Mouse (Mus musculus) fat pad, adult 2 months (tissue): ENCODE results near the gene Lrrc31.
"Not testable (repeated sequence)": the region's sequence is repeated elsewhere in the genome, so short reads cannot be mapped to it uniquely, and the experiment has no call there.

Source experiments
- DNase-seq: peaks from one replicate; pipeline ENCODE4 v3.0.0-alpha.2; 2011; ENCODE audit warnings: low read depth, low spot score; ENCODE audit errors: extremely low read depth

The Lrrc31 gene

DNA sequence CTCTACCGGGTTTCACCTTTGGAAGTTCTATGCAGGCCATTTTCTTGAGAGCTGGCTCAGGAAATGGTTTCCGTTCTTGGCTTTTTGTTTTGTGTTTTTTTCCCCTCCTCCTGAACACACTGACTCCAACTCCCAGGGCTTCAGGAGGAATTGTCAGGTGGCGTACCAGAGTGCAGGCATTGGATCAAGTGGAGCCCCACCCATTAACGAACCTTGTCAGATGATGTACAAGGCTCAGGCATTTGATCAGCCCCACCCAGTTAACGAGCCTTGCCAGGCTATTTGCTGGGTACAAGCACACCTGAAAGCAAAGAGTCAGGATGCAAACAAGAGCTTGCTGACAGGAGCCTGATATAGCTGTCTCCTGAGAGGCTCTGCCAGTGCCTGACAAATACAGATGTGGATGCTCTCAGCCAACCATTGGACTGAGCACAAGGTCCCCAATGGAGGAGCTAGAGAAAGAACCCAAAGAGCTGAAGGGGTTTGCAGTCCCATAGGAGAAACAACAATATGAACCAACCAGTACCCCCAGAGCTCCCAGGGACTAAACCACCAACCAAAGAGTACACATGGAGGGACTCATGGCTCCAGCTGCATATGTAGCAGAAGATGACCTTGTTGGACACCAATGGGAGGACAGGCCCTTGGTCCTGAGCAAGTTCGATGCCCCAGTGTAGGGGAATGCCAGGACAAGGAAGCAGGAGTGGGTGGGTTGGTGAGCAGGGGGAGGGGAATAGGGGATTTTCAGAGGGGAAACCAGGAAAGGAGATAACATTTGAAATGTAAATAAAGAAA is at the start of gene Lrrc31:
Lrrc31 (minus strand) TSS at position 133 of the 795 bp plus-strand sequence.
- not testable (repeated sequence) for DNase-seq

DNA sequence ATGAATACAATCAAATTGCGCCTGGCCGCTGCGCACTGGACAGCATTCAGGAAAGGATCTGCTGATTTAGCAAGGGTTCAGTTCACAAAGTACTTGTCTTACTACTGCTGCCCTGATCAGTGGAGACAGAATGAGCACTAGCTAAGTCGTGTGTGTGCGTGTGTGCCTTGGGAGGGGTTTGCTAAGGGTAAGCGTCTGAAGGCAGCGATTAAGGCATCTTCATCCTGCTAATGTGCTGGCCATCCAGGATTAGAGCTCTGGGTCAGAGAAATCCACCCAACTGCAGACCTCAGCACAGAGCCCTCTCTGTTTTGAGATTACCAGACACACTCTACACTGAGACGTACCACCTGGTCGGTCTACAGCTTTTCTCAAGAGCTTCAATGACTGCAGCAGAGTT is 48.7 kb upstream of the Lrrc31 start:
- DNase-seq, result no peak

DNA sequence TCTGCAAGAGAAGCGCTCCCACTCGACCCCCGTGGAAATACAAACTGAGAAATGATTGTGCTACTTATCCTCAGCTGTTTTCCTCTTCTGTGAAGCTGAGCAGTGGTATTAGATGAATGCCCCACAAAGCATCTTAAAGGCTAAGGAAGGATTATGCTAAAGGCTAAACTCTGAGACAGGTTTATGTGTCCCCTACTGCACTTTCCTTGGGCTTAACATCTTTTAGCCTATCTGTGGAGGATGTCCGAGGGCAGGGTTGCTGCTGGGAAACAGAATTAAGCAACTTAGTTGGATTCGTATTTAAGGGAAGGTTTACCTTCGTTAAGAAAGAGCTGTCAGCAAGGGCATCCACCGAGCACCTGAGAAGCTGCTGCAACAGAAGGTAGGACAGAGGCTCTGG is 46.4 kb upstream of the Lrrc31 start, which contains the start of gene Samd7:
Samd7 (plus strand) TSS at position 288 of the 400 bp plus-strand sequence.
- no peak for DNase-seq

DNA sequence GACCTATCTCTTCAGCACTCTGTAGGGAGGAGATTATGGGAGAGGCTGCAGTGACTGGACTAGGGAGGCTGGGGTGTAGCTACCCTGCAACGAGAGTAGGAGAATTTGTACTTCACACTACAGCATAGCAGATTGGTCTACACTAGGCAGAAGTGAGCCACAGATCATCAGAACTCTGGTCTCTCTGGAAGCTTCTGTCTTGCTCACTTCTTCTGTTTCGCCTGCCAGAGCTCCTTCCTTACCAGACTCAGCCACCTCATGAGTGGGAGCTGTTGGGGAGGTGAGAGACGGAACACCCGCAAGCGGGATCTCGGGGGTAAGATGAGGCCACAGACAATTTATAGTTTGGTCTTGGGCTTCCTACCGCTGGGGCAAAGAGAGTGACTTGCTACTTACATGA is 43.2 kb upstream of the Lrrc31 start:
- no peak for DNase-seq

DNA sequence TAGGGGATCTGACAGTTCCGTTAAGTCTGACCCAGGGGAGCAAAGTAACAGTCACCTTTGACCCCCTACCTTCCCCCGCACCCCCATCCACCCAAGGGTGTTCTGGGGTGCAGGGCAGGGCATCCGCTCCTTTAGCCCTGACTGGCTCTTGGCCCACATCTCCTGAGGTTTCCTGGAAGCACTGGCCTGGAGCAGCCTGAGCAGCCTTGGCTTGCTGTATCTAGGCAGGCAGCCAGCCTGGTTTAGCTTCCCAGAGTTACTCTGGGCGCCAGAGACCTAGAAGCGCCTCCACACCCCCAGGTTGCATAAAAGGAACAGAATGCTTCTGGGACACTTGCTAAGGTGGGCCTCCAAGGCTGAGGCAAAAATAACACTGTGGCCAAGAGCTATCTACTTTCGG is 41.7 kb upstream of the Lrrc31 start:
- no peak for DNase-seq

DNA sequence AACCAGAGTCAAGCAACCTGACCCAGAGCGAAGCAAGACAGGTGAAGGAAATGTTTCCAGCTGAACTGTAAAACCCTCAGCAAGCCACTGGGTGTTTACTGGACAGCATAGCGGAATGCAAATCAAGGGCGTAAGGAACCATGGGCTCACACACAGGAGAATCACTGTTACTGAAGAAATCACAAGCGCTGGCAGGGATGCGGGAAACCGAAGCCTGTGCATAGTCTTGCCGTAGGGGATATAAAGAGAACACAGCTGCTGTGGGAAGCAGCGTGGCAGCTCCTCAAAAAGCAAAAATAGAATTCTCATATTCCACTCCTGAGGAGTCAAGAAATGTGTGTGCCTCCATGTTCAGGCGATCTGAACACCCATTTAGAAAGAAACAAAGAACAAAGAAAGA is 37.2 kb upstream of the Lrrc31 start:
- no peak for DNase-seq

DNA sequence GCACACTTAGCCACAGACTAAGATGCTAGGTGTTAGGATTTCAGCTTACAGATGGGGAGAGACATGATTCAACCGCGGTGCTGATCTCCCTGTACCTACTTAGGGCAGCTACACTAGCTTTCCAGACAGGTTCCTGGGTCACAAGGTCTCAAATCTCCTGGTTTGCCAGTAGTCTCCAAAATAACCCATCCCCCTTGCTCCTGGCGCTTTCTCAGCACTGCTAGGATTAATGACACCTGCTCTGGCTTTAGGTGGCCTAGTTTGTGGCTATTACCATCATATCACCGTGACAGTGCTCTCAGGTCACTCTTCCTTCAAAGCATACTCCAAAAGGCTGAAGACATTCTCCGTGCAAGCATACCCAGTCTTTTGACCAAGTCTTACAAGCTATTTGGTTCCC is 29.4 kb upstream of the Lrrc31 start:
- DNase-seq, result no peak

DNA sequence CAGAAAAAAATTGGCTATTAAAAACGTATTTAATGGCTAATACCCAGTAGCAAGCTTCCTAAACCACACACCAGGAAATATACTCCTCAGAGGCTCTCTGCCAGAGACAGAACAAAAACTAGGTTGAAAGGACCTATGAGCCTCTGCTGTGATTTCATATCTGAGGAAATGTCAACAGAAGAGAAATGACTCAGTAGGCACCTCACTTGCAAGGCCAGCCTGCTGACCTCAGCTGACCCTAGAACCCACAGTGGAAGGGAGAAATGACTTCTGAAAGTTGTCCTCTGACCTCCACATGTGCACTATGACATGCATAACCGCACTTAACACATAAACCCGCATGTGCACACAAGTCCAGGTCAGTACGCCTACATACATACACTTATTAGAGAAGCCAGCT is 27.6 kb upstream of the Lrrc31 start:
- DNase-seq, result no peak

DNA sequence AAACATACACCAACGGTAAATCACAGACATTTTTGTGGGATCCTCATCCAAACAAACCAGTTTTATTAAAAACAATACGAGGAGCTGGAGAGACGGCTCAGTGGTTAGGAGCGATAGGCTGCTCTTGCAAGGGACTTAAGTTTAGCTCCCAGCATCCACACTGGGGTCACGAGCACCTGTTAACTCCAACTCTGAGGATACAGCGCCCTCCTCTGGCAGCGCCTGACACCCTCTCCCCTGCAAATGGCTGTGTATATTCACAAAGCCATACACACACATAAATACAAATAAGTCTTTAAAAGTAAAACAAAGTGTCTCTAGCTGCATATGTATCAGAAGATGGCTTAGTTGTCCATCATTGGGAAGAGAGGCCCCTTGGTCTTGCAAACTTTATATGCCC is 25.9 kb upstream of the Lrrc31 start:
- no peak for DNase-seq

DNA sequence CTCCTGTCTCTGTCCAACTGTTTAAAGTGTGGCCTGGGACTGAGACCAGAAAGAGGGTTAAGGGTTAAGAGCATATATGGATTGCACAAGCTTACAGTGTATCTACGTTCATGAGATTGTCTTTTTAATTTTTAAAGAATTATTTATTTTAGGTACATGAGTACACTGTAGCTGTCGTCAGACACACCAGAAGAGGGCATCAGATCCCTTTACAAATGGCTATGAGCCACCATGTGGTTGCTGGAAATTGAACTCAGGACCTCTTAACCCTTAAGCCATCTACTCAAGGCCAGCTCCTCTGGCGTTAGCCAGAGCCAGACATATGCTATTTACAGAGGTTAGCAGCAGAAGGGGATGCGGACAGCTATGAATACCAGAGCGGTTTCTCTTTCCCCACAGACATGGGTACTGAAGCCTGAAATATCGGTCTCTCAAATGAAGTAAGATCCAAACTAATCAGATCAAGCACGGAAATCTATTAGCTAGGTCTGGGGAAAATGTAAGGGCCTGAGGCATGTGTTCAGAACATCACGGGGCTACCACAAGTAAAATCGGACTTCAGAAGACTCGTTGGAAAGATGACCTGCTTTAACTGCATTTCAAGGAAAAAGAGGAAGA is 25.3 kb upstream of the Lrrc31 start:
- DNase-seq, result no peak

DNA sequence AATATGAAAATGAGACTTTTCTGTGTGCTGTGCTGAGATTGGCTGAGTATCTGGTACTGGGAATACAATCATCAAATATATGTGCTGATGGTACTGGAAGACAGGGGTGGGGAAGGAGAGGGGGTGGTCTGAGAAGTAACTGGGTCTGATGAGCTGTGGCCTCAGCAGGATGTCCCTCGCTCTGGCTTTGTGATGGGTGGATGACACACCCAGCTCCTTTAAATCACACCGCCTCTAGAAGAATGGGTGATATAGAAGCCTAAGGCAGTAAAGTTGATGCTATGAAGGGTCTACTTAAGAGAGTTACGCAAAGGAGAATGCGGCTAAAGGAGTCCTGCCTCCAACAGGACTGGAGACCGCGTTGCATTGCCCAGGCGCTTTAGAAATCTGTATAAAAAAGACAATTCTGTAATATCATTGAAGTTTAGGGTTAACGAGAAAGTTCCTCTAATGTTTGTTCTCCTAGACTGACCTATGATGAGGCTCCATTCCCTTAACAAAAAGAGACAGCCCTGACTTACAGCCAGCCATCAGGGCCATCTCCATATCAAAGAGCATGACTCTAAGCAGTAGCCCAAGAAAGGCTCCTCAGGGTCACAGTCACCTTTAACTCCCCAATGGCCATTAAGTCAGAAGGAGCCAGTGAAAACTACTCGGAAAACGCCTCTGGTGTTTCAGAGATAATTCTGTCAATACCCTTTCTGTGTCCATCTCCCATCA is 24.6 kb upstream of the Lrrc31 start:
- no peak for DNase-seq

DNA sequence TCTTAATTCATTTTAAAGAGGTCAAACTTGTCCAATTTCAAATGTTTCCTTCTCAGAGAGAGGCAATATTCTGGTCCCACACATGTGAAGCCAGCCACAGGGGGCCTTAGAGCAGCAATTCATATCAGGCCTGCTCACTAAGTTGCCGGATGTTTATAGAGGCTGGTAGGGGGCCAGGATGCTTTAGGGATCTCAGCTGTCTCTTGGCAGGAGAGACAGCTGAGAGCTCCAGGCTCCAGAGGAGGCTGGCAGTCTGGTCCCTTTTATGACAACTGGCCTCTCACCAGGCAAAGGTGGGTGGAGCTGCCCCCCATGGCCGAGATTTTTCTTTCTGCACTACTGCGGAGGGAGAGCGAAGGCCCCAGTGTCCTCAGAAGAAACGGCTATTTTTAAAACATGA is 23.5 kb upstream of the Lrrc31 start:
- DNase-seq, result no peak

DNA sequence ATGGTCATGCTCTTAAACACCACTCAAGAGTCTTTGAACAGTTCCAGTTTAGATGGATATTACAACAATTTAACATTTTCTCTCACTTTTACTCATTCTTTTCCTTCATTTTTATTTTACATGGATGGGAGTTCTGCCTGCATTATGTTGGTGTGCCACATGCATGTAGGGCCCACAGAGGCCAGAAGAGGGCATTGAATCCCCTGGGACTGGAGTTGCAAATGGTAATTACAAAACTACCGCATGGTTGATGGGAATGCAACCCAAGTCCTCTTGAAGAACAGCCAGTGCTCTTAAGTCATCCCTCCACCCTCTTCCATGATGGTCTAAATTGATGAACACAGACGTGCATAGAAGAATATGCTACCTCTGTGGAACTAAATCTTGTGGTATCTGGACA is 22.8 kb upstream of the Lrrc31 start:
- DNase-seq, result no peak

DNA sequence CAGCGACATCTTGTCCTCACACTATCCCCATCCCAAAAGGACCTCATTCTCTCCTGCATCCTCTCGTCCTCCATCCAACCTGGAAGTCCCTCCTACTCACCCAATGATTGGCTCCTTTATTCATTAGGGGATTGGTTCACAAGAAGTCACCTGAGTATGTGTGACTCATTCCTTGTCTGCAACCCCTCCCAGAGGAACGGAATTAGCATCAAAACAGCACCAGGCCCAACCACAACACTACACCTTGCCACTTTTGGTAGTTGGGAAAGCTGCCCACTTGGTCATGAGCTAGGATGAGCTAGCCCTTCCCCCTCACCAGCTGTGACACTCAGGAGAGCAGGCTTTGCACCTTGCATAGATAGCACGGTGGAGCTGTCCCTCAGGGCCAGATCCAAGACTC is 22.4 kb upstream of the Lrrc31 start:
- no peak for DNase-seq

DNA sequence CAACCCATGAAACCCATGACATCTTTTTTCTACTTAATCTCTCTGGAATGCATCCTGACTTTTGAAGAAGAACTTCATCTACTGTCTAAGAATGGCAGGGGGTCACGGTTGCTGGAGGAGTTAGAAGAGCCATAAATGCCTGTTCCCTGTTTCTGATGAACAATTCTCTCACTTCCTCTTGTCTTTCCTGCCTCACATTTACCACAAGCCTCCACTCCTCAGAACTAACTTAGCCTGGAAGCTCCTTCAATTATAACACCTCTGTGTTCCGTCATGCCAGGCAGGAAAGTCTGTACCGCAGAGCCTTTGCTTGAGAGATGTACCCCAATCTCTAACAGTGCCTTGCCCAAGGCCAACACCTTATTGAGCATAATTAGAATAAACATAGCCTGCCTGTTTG is 19.0 kb upstream of the Lrrc31 start:
- DNase-seq, result no peak

DNA sequence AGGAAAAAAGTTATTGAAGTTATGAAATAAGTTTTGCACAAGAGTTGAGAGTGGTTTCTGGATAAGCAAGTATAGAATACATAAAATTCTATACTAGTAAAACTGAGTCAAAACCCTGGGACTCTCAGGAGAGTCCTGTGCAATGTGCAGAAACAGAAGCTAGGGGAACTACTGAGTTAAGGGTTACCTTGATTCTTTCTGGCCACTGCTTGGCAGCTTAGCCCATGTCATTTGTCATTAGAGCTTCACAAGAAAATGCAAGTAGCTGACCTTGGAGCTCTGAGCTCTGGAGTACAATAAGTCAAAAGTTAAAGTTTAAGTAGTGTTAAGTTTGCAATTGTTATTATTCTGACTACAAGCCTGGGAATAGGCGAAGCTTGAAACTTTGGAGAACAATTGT is 13.7 kb upstream of the Lrrc31 start:
- DNase-seq, result no peak

DNA sequence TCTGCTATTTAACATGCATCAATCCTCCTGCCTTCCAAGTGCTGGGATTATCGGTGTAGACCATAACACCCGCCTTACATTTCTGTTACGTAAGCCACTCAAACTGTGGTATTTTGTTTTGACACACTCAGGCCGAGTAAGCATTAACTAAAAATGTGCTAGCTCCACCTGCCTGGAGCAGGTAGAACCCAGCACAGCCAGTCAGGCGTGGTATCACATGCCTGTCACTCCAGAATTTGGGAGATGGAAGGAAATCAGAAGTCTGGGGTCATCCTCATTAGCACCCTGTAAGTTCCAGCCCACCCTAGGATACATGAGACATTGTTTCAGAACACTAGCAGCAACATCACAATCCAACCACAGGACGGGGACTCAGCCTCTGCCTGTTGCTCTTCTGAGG is 10.5 kb upstream of the Lrrc31 start:
- DNase-seq, result no peak

DNA sequence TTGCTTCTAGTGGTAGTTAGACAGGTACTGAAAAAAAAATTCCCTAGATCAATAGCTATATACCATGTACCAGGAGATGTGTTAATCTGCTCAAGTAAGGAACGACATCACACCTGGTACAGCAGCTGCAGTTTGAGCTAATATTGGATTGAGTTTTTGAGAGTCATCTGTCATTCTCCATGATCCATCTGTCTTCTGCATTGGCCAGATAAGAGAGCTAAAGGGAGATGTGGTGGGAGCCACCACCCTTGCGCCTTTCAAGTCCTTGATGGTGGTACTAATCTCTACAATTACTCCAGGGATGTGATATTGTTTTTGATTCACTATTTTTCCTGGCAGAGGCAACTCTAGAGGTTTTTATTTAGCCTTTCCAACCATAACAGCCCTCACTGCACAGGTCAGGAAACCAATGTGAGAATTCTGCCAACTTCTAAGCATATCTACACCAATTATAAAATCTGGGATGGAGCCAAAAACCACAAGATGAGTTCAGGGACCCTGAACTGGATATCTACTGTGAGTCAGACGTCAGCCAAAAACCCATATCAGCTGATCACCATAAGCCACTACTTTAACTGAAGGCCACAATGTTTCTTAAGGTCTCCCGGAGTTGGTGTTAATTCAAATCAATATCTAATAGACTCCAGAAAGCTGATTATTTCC is 7.1 kb upstream of the Lrrc31 start:
- no peak for DNase-seq

DNA sequence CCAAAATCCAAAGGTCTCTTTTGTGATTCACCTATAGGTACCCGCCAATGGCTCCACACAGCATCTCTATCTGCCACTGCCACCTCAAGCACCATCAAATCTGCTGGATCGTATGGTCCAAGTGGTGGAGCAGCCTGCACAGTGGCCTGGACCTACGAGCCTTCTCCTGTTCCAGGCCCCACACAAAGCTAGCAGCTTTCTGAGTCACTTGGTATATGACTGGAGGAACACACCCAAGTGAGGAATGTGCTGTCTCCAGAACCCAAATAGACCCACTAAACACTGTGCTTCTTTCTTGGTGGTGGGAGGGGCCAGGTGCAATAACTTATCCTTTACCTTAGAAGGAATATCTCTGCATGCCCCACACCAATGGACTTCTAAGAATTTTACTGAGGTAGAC is 6.3 kb upstream of the Lrrc31 start:
- no peak for DNase-seq

DNA sequence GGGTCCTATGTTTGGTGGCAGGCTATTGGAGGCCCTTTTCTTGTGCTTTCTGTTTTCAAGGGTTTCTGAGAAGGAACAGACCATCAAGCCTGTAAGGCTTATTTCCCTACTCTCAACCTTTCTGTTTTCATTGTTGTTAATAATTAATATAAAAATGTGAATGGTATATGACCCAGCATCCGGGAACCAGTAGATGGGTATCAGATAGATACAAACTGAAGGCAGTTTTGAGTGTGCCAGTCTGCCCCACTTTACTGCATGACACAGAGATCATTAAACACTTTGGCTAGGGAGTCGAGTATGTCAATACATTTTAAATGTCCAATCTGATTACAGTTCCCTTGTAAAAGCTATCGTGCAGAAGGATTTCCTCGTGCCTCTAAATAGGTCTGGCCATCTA is 1.8 kb downstream of the Lrrc31 start:
- no peak for DNase-seq

DNA sequence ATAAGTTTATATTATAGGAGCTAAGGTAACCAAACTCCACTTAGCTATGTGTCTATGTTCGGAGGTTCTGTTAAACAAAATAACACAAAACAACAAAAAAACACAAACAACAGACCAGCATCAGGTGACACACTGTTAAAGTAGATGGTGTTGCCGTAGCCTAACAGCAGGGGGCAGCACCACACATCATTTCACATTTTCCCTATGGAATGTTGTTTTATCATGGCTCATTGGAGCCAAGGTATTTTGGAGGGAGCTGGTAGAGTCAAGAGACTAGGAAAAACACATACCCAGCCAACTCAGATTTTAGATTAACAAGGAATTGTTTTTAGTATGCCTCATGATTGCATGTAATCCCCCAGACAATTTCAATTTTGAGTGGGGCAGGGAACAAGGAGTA is 3.3 kb downstream of the Lrrc31 start:
- DNase-seq, result no peak

DNA sequence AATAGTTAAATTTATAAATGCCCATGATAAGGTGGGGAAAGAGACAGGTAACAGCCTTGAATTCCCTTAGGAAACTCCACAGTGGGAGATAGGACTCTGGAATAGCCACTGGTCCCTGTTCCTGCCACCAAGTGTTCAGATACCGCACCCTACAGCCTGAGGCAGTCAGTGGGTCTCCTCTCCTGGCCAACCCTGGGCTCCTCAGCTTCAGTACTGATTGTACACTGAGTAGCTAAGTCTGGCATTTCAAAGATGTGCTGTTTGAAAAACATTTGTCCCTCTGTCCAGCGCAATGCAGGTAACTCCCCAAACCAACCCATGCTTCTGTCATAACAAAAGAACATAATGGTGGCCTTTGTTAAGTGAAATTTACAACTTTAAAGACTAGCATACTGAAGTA is 4.0 kb downstream of the Lrrc31 start:
- no peak for DNase-seq
